Mouse (Mus musculus) C2C12 (cell line): ENCODE results near the gene Psg27. TPM values are rescaled to one million over a fixed set of nuclear protein-coding genes. Genes with fewer than 3 reads are reported as not detected.
"Not testable (repeated sequence)": the region's sequence is repeated elsewhere in the genome, so short reads cannot be mapped to it uniquely, and the experiment has no call there.

Source experiments
- H3K27me3 ChIP-seq: one replicate; pipeline ENCODE4 v1.6.1; 2011; ENCODE audit not compliant: control insufficient read depth, insufficient read depth, insufficient read length
- H3K36me3 ChIP-seq: one replicate; pipeline ENCODE4 v1.6.1; 2011; ENCODE audit not compliant: control insufficient read depth, insufficient read depth
- H3K4me3 ChIP-seq: one replicate; pipeline ENCODE4 v1.5.1; 2011; ENCODE audit warnings: mild to moderate bottlenecking, control low read depth; ENCODE audit not compliant: poor library complexity, insufficient read depth, severe bottlenecking
- H3K79me2 ChIP-seq: one replicate; pipeline ENCODE4 v1.6.1; 2011; ENCODE audit not compliant: control insufficient read depth, insufficient read depth
- H3K79me3 ChIP-seq: one replicate; pipeline ENCODE4 v1.6.1; 2011; ENCODE audit warnings: low read depth, control low read depth
- H3ac ChIP-seq: one replicate; pipeline ENCODE3; 2011; ENCODE audit warnings: low read depth; ENCODE audit not compliant: control insufficient read depth, insufficient read length
- CEBPB ChIP-seq: IDR thresholded peaks from one replicate; pipeline ENCODE4 v1.6.1; 2011; ENCODE audit warnings: low read depth, mild to moderate bottlenecking, control low read depth, moderate library complexity
- CTCF ChIP-seq: IDR thresholded peaks from one replicate; pipeline ENCODE4 v1.5.1; 2011; ENCODE audit not compliant: control insufficient read depth, insufficient read depth, insufficient read length
- FOSL1 ChIP-seq: IDR thresholded peaks from one replicate; pipeline ENCODE4 v1.8.0; 2011; ENCODE audit warnings: mild to moderate bottlenecking, low read length; ENCODE audit not compliant: poor library complexity, insufficient read depth, severe bottlenecking
- MAX ChIP-seq: IDR thresholded peaks from one replicate; pipeline ENCODE4 v1.6.1; 2011; ENCODE audit warnings: mild to moderate bottlenecking, control low read depth
- MYOD1 ChIP-seq: IDR thresholded peaks from one replicate; pipeline ENCODE4 v1.6.1; 2011; ENCODE audit warnings: low read depth; ENCODE audit not compliant: control insufficient read depth, insufficient read length
- MYOG ChIP-seq: IDR thresholded peaks from one replicate; pipeline ENCODE4 v1.6.1; 2011; ENCODE audit not compliant: control insufficient read depth, insufficient read length; ENCODE audit errors: extremely low read depth
- USF1 ChIP-seq: IDR thresholded peaks from one replicate; pipeline ENCODE4 v1.6.1; 2011; ENCODE audit warnings: low read depth, mild to moderate bottlenecking, control low read depth, moderate library complexity
- polyA plus RNA-seq: library from polyadenylated mRNA; unstranded; fragments of >200 nt; fragmentation: generic; extraction: Trizol; gene quantifications from one replicate; pipeline ENCODE4 v1.2.1, GENCODE M21; 2012; ENCODE audit warnings: missing spikeins

The Psg27 gene
- polyA plus RNA-seq, 1 experiment: not detected

DNA sequence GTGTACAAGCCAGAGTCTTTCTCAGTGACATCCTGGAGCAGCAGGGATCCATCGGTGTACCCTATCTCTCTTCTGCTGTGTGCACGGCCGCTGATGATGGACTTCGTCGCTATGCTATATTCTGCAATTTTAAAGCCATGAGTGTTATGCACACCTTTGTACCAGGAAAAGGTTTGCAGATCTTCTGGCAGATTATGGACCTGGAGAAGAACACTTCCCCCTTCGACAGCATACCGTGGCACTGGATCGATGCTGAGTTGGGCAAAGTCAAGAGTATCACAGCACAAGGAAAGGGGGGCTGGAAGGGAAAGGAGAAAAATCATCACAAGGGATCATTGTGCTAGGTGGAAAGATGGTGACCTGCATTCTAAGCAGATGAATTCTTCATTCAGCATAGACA, 42.4 kb downstream of the Psg27 start:
- Histone ChIP-seq H3K4me3 (no peak overlapping the region), H3K79me2 (no peaks in the 10 kb centered on the region), H3K79me3 (no peaks in the 10 kb centered on the region), H3ac (no peak overlapping the region), H3K36me3 (no peaks in the 10 kb centered on the region), H3K27me3 (no peaks in the 10 kb centered on the region)
- TF ChIP-seq USF1 (no peak), CTCF (no peak), FOSL1 (no peak), MYOG (no peak), MAX (no peak), MYOD1 (no peak), CEBPB (no peak)

DNA sequence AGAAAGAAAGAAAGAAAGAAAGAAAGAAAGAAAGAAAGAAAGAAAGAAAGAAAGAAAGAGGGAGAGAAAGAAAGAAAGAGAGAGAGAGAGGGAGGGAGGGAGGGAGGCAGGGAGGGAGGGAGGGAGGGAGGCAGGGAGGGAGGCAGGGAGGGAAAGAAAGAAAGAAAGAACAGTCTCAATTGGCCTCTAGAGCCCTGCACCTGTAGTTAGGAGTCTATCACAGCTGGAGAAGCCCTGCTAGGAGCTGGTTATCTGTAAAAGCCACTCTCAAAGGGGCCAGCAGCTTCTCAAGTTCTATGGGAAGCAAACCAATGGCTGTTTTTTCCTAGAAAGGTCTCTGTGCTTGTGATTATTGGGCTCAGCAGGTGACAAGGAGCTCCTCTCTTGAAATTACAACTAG, 54.3 kb downstream of the Psg27 start:
- H3K79me2 ChIP-seq, H3K79me3 ChIP-seq, H3K36me3 ChIP-seq, H3K4me3 ChIP-seq, H3ac ChIP-seq, H3K27me3 ChIP-seq: not testable (repeated sequence)

DNA sequence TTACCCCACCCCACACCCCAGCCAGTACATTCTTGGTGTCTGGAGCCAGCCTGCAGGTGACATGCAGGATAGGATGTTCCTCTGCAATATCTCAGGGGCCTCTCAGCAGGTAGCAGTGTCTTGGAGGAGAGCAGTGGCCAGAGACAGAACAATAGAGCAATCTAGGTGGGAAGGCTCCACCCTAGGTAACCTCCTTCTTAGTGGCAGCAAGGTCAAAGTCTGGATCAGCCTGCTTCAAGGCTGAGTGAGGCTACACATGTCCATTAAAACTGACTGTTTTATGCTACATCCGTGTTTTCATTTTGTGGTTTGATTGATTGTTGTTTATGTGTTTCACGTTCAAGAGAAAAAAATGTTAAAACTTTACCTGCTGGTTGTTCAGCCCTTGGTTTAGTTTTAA, 54.7 kb downstream of the Psg27 start:
- not testable (repeated sequence) for H3K36me3 ChIP-seq, H3K79me2 ChIP-seq, H3K27me3 ChIP-seq, H3ac ChIP-seq, H3K79me3 ChIP-seq, H3K4me3 ChIP-seq

DNA sequence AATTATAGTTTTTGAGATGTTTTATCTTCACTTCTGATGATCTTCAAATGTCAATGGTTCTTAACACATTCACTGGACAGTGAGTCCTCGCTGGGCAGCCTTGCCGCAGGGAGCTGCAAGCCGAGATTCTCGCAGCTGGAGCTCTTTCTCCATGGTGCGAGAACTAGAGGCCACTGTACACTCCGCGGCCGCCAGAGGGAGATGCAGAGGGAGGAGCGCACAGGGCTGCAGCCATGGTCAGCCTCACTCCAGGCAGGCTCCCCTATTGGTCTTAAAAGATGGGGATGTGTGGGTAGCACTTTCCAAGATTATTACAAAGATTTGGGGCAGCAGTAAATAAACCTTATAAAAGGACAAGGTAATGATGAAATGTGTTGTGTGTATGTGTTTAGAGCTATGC, 55.6 kb downstream of the Psg27 start:
- no peaks in the 10 kb centered on the region for H3K79me2 ChIP-seq
- TF ChIP-seq CEBPB (no peak), MYOG (no peak), MYOD1 (no peak), USF1 (no peak), FOSL1 (no peak), CTCF (no peak), MAX (no peak)
- H3K79me3 ChIP-seq: no peaks in the 10 kb centered on the region
- H3K27me3 ChIP-seq: no peaks in the 10 kb centered on the region
- no peaks in the 10 kb centered on the region for H3K36me3 ChIP-seq
- H3K4me3 ChIP-seq: no peak overlapping the region
- no peak overlapping the region for H3ac ChIP-seq

Other genes with a start within 250 kb of the Psg27 start
- not detected for gene Psg18, start 212.3 kb downstream of the Psg27 start, polyA plus RNA-seq
- not detected for gene Psg28, start 135.3 kb downstream of the Psg27 start, polyA plus RNA-seq
- not detected for gene Psg26, start 83.1 kb downstream of the Psg27 start, polyA plus RNA-seq
- not detected for gene Psg25, start 35.0 kb downstream of the Psg27 start, polyA plus RNA-seq
- not detected for gene Psg23, start 49.2 kb upstream of the Psg27 start, polyA plus RNA-seq
- not detected for gene Psg21, start 89.4 kb upstream of the Psg27 start, polyA plus RNA-seq
- gene Psg20, start 118.9 kb upstream of the Psg27 start, polyA plus RNA-seq: not detected
- gene Psg22, start 150.8 kb upstream of the Psg27 start, polyA plus RNA-seq: not detected
- gene Psg19, start 231.2 kb upstream of the Psg27 start, polyA plus RNA-seq: not detected